In genomic region chr17:20074090-20074489, GRCm38 (mm10) we compare ENCODE assay signal across 24 mouse cellular contexts. TPM values are rescaled to one million over a fixed set of nuclear protein-coding genes. Genes with fewer than 3 reads are reported as not detected.
"Had no signal": no experiment of that assay in that cellular context is flagged by ENCODE, and none has a peak within 500 bp of the region (broad histone marks: within the 10 kb centered on the region; RNA-seq: fewer than 3 reads in every experiment).

No protein-coding gene starts in this region.

- H3K27ac ChIP-seq: liver, embryonic 15.5 days; lung, embryonic 15.5 days; macrophage; midbrain, embryonic 13.5 days; midbrain, embryonic 15.5 days; neural tube, embryonic 12.5 days; stomach, embryonic 15.5 days; stomach, postnatal 0 days had no signal

- H3K4me1 ChIP-seq: liver, embryonic 15.5 days; lung, embryonic 15.5 days; midbrain, embryonic 13.5 days; midbrain, embryonic 15.5 days; neural tube, embryonic 12.5 days; stomach, embryonic 15.5 days had no signal

- DNase-seq: liver, postnatal 0 days; lung, adult 2 months; lung, postnatal 14 days; lung, postnatal 36 days; right cerebral cortex, postnatal 14 days; thymus, adult 2 months; thymus, postnatal 25 days; thymus, postnatal 4 days had no signal

- ATAC-seq: liver, postnatal 0 days; lung, postnatal 0 days; midbrain, embryonic 13.5 days; midbrain, embryonic 15.5 days had no signal

- H3K9ac ChIP-seq: liver, embryonic 15.5 days; liver, postnatal 0 days; lung, embryonic 15.5 days; midbrain, embryonic 13.5 days; midbrain, embryonic 15.5 days; neural tube, embryonic 12.5 days; stomach, embryonic 15.5 days had no signal

- H3K4me3 ChIP-seq: liver, embryonic 15.5 days; lung, embryonic 15.5 days; midbrain, embryonic 13.5 days; midbrain, embryonic 15.5 days; neural tube, embryonic 12.5 days; stomach, embryonic 15.5 days had no signal

- H3K9me3 ChIP-seq: liver, embryonic 15.5 days; stomach, embryonic 15.5 days had no signal

- H3K27me3 ChIP-seq: liver, embryonic 15.5 days; lung, embryonic 15.5 days; midbrain, embryonic 13.5 days; midbrain, embryonic 15.5 days; neural tube, embryonic 12.5 days; stomach, embryonic 15.5 days had no signal

- H3K4me2 ChIP-seq: liver, embryonic 15.5 days; lung, embryonic 15.5 days; midbrain, embryonic 11.5 days; midbrain, embryonic 13.5 days; midbrain, embryonic 15.5 days; neural tube, embryonic 12.5 days; stomach, embryonic 15.5 days had no signal

- H3K36me3 ChIP-seq: liver, embryonic 15.5 days; lung, embryonic 15.5 days; midbrain, embryonic 13.5 days; midbrain, embryonic 15.5 days; neural tube, embryonic 12.5 days; stomach, embryonic 15.5 days had no signal

RNA-seq across cellular contexts. Expression of gene Vmn2r104, which starts 26.0 kb away (rescaled TPM):
- total RNA-seq: megakaryocyte progenitor cell, adult 5-6 weeks; neutrophil, adult 5-6 weeks had no signal
- polyA plus RNA-seq: liver, embryonic 15.5 days; liver, postnatal 0 days; lung, adult 2 months; lung, embryonic 15.5 days; lung, postnatal 0 days; macrophage; midbrain, embryonic 11.5 days; midbrain, embryonic 13.5 days; midbrain, embryonic 15.5 days; neural tube, embryonic 12.5 days; neural tube, embryonic 14.5 days; spleen, adult 2 months; stomach, embryonic 15.5 days; stomach, postnatal 0 days; testis, adult 2 months; thymus, adult 2 months; urinary bladder, adult 2 months had no signal

RNA-seq across cellular contexts. Expression of gene Fpr-rs7, which starts 39.9 kb away (rescaled TPM):
- total RNA-seq: megakaryocyte progenitor cell, adult 5-6 weeks; neutrophil, adult 5-6 weeks had no signal
- polyA plus RNA-seq: liver, embryonic 15.5 days; liver, postnatal 0 days; lung, adult 2 months; lung, embryonic 15.5 days; lung, postnatal 0 days; macrophage; midbrain, embryonic 11.5 days; midbrain, embryonic 13.5 days; midbrain, embryonic 15.5 days; neural tube, embryonic 12.5 days; neural tube, embryonic 14.5 days; spleen, adult 2 months; stomach, embryonic 15.5 days; stomach, postnatal 0 days; testis, adult 2 months; thymus, adult 2 months; urinary bladder, adult 2 months had no signal
